Comparison of ENCODE assay signal across 16 mouse cellular contexts in the genomic region with DNA sequence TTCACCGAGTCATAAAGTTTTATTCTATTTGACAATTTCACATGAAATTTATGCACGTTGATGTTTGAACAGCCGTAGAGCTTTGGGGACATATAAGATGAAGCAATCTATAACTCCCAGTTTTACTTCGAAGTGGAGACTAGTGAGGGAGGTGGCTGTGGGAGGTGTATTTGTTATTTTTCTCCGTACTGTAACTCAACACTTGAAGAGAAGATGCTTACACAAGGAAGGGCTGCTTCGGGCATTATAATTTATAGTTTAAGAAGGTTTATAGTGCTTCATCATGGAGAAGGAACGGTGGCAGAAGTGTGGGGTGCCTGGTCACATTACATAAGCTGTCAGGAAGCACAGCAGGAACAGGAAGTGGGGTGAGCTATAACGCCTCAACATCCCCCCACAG.
"Had no signal": no experiment of that assay in that cellular context is flagged by ENCODE, and none has a peak within 500 bp of the region (broad histone marks: within the 10 kb centered on the region; RNA-seq: fewer than 3 reads in every experiment).

No protein-coding gene starts in this region.

- H3K4me2 ChIP-seq: lung, embryonic 15.5 days; midbrain, embryonic 13.5 days; midbrain, embryonic 15.5 days; neural tube, embryonic 12.5 days; stomach, embryonic 15.5 days had no signal

- H3K27ac ChIP-seq: lung, embryonic 15.5 days; macrophage; midbrain, embryonic 13.5 days; midbrain, embryonic 15.5 days; neural tube, embryonic 12.5 days; stomach, embryonic 15.5 days; stomach, postnatal 0 days had no signal

- H3K27me3 ChIP-seq: lung, embryonic 15.5 days; megakaryocyte, embryonic 14.5 days; midbrain, embryonic 13.5 days; midbrain, embryonic 15.5 days; neural tube, embryonic 12.5 days; stomach, embryonic 15.5 days had no signal

- H3K9ac ChIP-seq: lung, embryonic 15.5 days; midbrain, embryonic 13.5 days; midbrain, embryonic 15.5 days; neural tube, embryonic 12.5 days; stomach, embryonic 15.5 days had no signal

- H3K4me1 ChIP-seq: lung, embryonic 15.5 days; megakaryocyte, embryonic 14.5 days; neural tube, embryonic 12.5 days; stomach, embryonic 15.5 days had no signal

- H3K9me3 ChIP-seq: lung, embryonic 15.5 days; midbrain, embryonic 13.5 days; midbrain, embryonic 15.5 days; neural tube, embryonic 12.5 days; stomach, embryonic 15.5 days had no signal

- DNase-seq: lung, adult 2 months; lung, postnatal 14 days; lung, postnatal 36 days; right cerebral cortex, postnatal 14 days; thymus, adult 2 months; thymus, postnatal 25 days; thymus, postnatal 4 days had no signal

- H3K36me3 ChIP-seq: lung, embryonic 15.5 days; midbrain, embryonic 13.5 days; midbrain, embryonic 15.5 days; neural tube, embryonic 12.5 days; stomach, embryonic 15.5 days had no signal

- H3K4me3 ChIP-seq: lung, embryonic 15.5 days; megakaryocyte, embryonic 14.5 days; midbrain, embryonic 13.5 days; midbrain, embryonic 15.5 days; neural tube, embryonic 12.5 days; stomach, embryonic 15.5 days had no signal

- ATAC-seq: lung, postnatal 0 days; midbrain, embryonic 13.5 days; midbrain, embryonic 15.5 days had no signal
